Mouse (Mus musculus) hindbrain, embryonic 11.5 days (tissue): ENCODE data around the gene Resp18. TPM values are rescaled to one million over a fixed set of nuclear protein-coding genes. Genes with fewer than 3 reads are reported as not detected.
A peak's percentile ranks its signal among the peaks of the same experiment; 100 is the strongest.

Experiments used
- ATAC-seq: fragments of 200-750 bp; cut with Nextera tagmentation; 2 replicates; pipeline ENCODE4 v1.8.0; 2017; ENCODE audit warnings: mild to moderate bottlenecking, moderate TSS enrichment, moderate library complexity; ENCODE audit not compliant: low FRiP score
- DNase-seq: peaks from one replicate; pipeline ENCODE4 v3.0.0-alpha.2; 2015; ENCODE audit warnings: low spot score
- H3K27ac ChIP-seq: fragments of 300-500 bp; sonication (generic); 2 replicates; pipeline ENCODE4 v1.5.1; 2014; ENCODE audit warnings: mild to moderate bottlenecking, low read depth, low read length
- H3K27me3 ChIP-seq: fragments of 300-500 bp; sonication (generic); 2 replicates; pipeline ENCODE4 v1.6.1; 2014; ENCODE audit warnings: mild to moderate bottlenecking, low read length, moderate library complexity, mixed read lengths; ENCODE audit not compliant: control insufficient read depth, insufficient read depth
- H3K36me3 ChIP-seq: fragments of 300-500 bp; sonication (generic); 2 replicates; pipeline ENCODE4 v1.6.1; 2014; ENCODE audit warnings: mild to moderate bottlenecking, low read length, moderate library complexity, mixed read lengths; ENCODE audit not compliant: control insufficient read depth, insufficient read depth
- H3K4me1 ChIP-seq: fragments of 300-500 bp; sonication (generic); replicated peaks from 2 replicates; pipeline ENCODE4 v1.6.1; 2014; ENCODE audit warnings: low read length, mixed read lengths; ENCODE audit not compliant: control insufficient read depth, insufficient read depth
- H3K4me2 ChIP-seq: fragments of 300-500 bp; sonication (generic); replicated peaks from 2 replicates; pipeline ENCODE4 v1.6.1; 2014; ENCODE audit warnings: mild to moderate bottlenecking, low read depth, low read length
- H3K4me3 ChIP-seq: fragments of 300-500 bp; sonication (generic); 2 replicates; pipeline ENCODE4 v1.5.1; 2014; ENCODE audit warnings: low read depth, low read length
- H3K9ac ChIP-seq: fragments of 300-500 bp; sonication (generic); 2 replicates; pipeline ENCODE4 v1.6.1; 2014; ENCODE audit warnings: low read depth, low read length
- H3K9me3 ChIP-seq: fragments of 300-500 bp; sonication (generic); 2 replicates; pipeline ENCODE4 v1.6.1; 2016; ENCODE audit warnings: low read length; ENCODE audit not compliant: control insufficient read depth
- WGBS: fragments of 180-500 bp; shearing (Covaris S2); extraction: QIAGEN DNeasy Blood & Tissue Kit; methylation state at CpG from one replicate; pipeline ENCODE4 v1.1.7; 2014; 5-methylcytosine and 5-hydroxymethylcytosine counted together
- polyA plus RNA-seq: library from polyadenylated mRNA; unstranded; fragments of >200 nt; fragmentation: Nextera tagmentation; extraction: Ambion mirVana; gene quantifications from 2 replicates; pipeline ENCODE4 v1.2.1, GENCODE M21; 2014

Gene Resp18
- polyA plus RNA-seq, 1 experiment from 2014 or later: 32.3 TPM

GRCm38 (mm10) chr1:75261278-75261677 is 16.9 kb downstream of the Resp18 start:
- Histone ChIP-seq H3K4me3 (no peak overlapping the region), H3K36me3 (no peaks in the 10 kb centered on the region), H3K4me1 (no peaks in the 10 kb centered on the region), H3K4me2 (no peak overlapping the region), H3K27me3 (peaks cover 27% of the 10 kb centered on the region), H3K9ac (no peak overlapping the region), H3K9me3 (no peaks in the 10 kb centered on the region), H3K27ac (no peak overlapping the region)
- ATAC-seq (no peak), DNase-seq (no peak)

GRCm38 (mm10) chr1:75255516-75256046 is 22.6 kb downstream of the Resp18 start:
- Histone ChIP-seq H3K4me1 (0 out of 2 replicates have a peak, but pooled peaks cover 2% of the 10 kb centered on the region), H3K9me3 (no peaks in the 10 kb centered on the region), H3K4me3 (no peak overlapping the region), H3K4me2 (no peak overlapping the region), H3K27me3 (peaks cover 4% of the 10 kb centered on the region; the same call in 1 of the 2 replicates), H3K9ac (peak overlapping the region; percentile 27; the same call in 1 of the 2 replicates), H3K36me3 (no peaks in the 10 kb centered on the region), H3K27ac (no peak overlapping the region)
- 74% methylated on average over 10 of the region's 10 CpGs for WGBS
- ATAC-seq: no peak
- DNase-seq: no peak

GRCm38 (mm10) chr1:75254625-75255013 is 23.6 kb downstream of the Resp18 start:
- Histone ChIP-seq H3K27me3 (peaks cover 4% of the 10 kb centered on the region; the same call in 1 of the 2 replicates), H3K36me3 (no peaks in the 10 kb centered on the region), H3K27ac (no peak overlapping the region; the same call in 1 of the 2 replicates), H3K4me2 (no peak overlapping the region), H3K4me3 (no peak overlapping the region), H3K9me3 (no peaks in the 10 kb centered on the region), H3K4me1 (0 out of 2 replicates have a peak, but pooled peaks cover 2% of the 10 kb centered on the region), H3K9ac (no peak overlapping the region)
- DNase-seq (no peak), ATAC-seq (no peak)
- 71% methylated on average over 8 of the region's 8 CpGs for WGBS

GRCm38 (mm10) chr1:75253849-75254624 is 24.2 kb downstream of the Resp18 start:
- H3K9ac ChIP-seq: no peak overlapping the region
- H3K27me3 ChIP-seq: peaks cover 4% of the 10 kb centered on the region; the same call in 1 of the 2 replicates
- H3K27ac ChIP-seq: no peak overlapping the region; the same call in 1 of the 2 replicates
- no peaks in the 10 kb centered on the region for H3K36me3 ChIP-seq
- H3K4me2 ChIP-seq: no peak overlapping the region
- no peaks in the 10 kb centered on the region for H3K9me3 ChIP-seq
- 65% methylated on average over 16 of the region's 16 CpGs for WGBS
- peak; percentile 91 for DNase-seq
- H3K4me1 ChIP-seq: 0 out of 2 replicates have a peak, but pooled peaks cover 2% of the 10 kb centered on the region
- no peak for ATAC-seq
- no peak overlapping the region for H3K4me3 ChIP-seq

- Histone ChIP-seq H3K4me2 (no peak overlapping the region), H3K36me3 (no peaks in the 10 kb centered on the region), H3K4me1 (0 out of 2 replicates have a peak, but pooled peaks cover 2% of the 10 kb centered on the region), H3K9ac (no peak overlapping the region), H3K27ac (no peak overlapping the region), H3K9me3 (no peaks in the 10 kb centered on the region), H3K27me3 (peaks cover 4% of the 10 kb centered on the region; the same call in 1 of the 2 replicates), H3K4me3 (no peak overlapping the region)
- ATAC-seq (no peak), DNase-seq (no peak)
- WGBS: 74% methylated on average over 16 of the region's 16 CpGs
Measured at GRCm38 (mm10) chr1:75253029-75253428, 25.2 kb downstream of the Resp18 start.

- Histone ChIP-seq H3K4me1 (0 out of 2 replicates have a peak, but pooled peaks cover 2% of the 10 kb centered on the region), H3K9me3 (no peaks in the 10 kb centered on the region), H3K4me3 (no peak overlapping the region), H3K4me2 (no peak overlapping the region), H3K27me3 (peaks cover 4% of the 10 kb centered on the region; the same call in 1 of the 2 replicates), H3K36me3 (no peaks in the 10 kb centered on the region), H3K27ac (no peak overlapping the region), H3K9ac (no peak overlapping the region)
- no peak for ATAC-seq
- DNase-seq: no peak
- 67% methylated on average over 13 of the region's 13 CpGs for WGBS
Measured at GRCm38 (mm10) chr1:75252308-75252707, 25.9 kb downstream of the Resp18 start.

- Histone ChIP-seq H3K27ac (no peak overlapping the region), H3K4me1 (0 out of 2 replicates have a peak, but pooled peaks cover 2% of the 10 kb centered on the region), H3K36me3 (no peaks in the 10 kb centered on the region), H3K9ac (0 out of 2 replicates have a peak overlapping the region, but pooled peaks have one; percentile 24), H3K9me3 (no peaks in the 10 kb centered on the region), H3K4me3 (peak overlapping the region; percentile 2; the same call in 1 of the 2 replicates), H3K4me2 (peak overlapping the region; percentile 38), H3K27me3 (peaks cover 4% of the 10 kb centered on the region; the same call in 1 of the 2 replicates)
- peak; percentile 39; the same call in 1 of the 2 replicates for ATAC-seq
- DNase-seq: peak; percentile 79
- 2% methylated on average over 21 of the region's 22 CpGs for WGBS
Measured at GRCm38 (mm10) chr1:75251112-75251970, 26.9 kb downstream of the Resp18 start.

GRCm38 (mm10) chr1:75250498-75250897 is 27.7 kb downstream of the Resp18 start:
- WGBS: 67% methylated on average over 3 of the region's 3 CpGs
- Histone ChIP-seq H3K27me3 (peaks cover 4% of the 10 kb centered on the region; the same call in 1 of the 2 replicates), H3K36me3 (no peaks in the 10 kb centered on the region), H3K4me3 (no peak overlapping the region), H3K4me1 (0 out of 2 replicates have a peak, but pooled peaks cover 2% of the 10 kb centered on the region), H3K27ac (no peak overlapping the region), H3K9ac (no peak overlapping the region), H3K4me2 (no peak overlapping the region), H3K9me3 (no peaks in the 10 kb centered on the region)
- no peak for ATAC-seq
- DNase-seq: no peak
